Mouse (Mus musculus): ENCODE measurements around the gene Drg2. TPM values are rescaled to one million over a fixed set of nuclear protein-coding genes. Genes with fewer than 3 reads are reported as not detected.
A peak's percentile ranks its signal among the peaks of the same experiment; 100 is the strongest.

Gene Drg2
- polyA plus RNA-seq, 1 experiment, result 80.5 TPM

DNA sequence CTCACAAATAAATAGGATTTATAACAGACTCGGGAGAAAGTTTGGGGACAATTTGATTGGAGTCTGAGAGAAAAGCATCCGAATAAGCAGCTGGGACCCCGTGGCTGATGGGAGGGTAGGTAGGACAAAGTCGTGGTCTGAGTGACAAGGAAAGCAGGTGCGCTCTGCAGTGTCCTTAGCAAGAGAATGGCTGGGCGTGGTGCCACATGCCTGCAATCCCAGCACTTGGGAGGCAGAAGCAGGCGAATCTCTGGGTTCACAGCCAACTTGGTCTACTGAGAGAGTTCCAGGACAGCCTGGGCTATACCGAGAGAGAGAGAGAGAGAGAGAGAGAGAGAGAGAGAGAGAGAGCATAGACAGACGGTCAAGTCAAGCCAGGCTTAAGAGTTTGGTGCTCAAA lies 16.4 kb downstream of the Drg2 start:
- TF ChIP-seq POLR2A (IDR thresholded peaks at IDR 0.05; ENCODE audit: borderline replicate concordance, extremely low read depth, insufficient read depth, insufficient read length, poor library complexity, severe bottlenecking), result no peak
- TF ChIP-seq CTCF (IDR thresholded peaks at IDR 0.05; ENCODE audit: borderline replicate concordance, extremely low read depth, insufficient read depth, insufficient read length), result no peak
- DNase-seq (ENCODE audit: low read depth), result no peak

DNA sequence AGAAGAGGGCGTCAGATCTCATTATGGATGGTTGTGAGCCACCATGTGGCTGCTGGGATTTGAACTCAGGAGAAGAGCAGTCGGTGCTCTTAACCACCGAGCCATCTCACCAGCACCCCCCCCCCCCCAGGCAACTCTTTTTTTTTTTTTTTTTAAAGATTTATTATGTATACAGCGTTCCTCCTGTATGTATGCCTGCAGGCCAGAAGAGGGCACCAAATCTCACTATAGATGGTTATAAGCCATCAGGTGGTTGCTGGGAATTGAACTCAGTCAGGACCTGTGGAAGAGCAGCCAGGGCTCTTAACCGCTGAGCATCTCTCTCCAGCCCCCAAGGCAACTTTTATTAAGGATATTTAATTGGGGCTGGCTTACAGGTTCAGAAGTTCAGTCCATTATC lies 20.1 kb downstream of the Drg2 start:
- no peak for DNase-seq (ENCODE audit: low read depth)
- TF ChIP-seq POLR2A (IDR thresholded peaks at IDR 0.05; ENCODE audit: borderline replicate concordance, extremely low read depth, insufficient read depth, insufficient read length, poor library complexity, severe bottlenecking) (no peak), CTCF (IDR thresholded peaks at IDR 0.05; ENCODE audit: borderline replicate concordance, extremely low read depth, insufficient read depth, insufficient read length) (no peak)

DNA sequence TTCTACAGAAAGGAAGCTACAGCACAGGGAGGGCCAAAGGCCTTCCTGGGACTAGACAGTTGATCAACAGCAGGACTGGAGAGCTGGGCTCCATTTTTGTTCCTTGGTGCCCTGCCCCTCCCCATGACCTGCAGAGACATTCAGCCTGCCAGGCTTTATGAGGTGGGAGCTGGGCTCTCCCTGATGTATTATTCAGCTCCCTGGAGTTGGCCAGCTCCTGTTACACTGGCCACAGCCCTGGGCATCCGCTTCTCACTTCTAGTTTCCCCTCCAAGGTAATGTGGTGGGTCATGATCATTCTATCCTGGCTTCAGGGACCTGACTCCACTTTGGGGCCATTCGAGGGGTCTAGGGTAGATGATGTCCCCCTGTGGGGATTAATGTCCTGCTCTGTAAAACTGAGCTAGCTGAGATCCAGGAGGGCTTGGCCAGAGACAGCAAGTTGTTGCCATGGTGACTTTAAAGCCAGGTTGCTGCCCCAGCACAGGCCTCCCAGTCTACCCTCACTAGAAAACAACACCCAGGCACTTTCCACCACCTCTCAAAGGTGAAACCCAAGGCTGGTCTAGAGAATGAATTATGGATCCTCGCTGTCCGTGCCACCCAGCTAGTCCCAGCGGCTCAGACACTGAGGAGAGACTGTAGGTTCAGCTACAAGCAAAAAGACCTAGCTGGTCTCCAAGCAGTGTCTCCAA lies 21.4 kb downstream of the Drg2 start:
- no peak for DNase-seq (ENCODE audit: low read depth)
- TF ChIP-seq CTCF (IDR thresholded peaks at IDR 0.05; ENCODE audit: borderline replicate concordance, extremely low read depth, insufficient read depth, insufficient read length) (no peak), POLR2A (IDR thresholded peaks at IDR 0.05; ENCODE audit: borderline replicate concordance, extremely low read depth, insufficient read depth, insufficient read length, poor library complexity, severe bottlenecking) (no peak)

DNA sequence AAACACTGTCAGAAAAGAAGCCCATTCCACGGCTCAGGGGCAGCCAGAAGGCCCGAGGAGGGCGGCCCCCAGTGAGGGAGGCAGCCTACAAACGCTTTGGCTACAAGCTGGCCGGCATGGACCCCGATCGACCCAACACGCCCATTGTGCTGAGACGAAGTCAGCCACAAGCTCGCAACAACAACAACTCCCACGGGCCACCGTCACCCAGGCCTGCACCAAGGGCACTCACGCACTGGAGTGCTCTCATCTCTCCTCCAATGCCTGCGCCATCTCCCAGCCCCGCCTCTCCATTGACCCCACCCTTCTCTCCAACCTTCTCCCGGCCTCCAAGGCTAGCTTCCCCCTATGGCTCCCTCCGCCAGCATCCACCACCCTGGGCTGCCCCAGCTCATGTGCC lies 23.7 kb downstream of the Drg2 start:
- TF ChIP-seq CTCF (IDR thresholded peaks at IDR 0.05; ENCODE audit: borderline replicate concordance, extremely low read depth, insufficient read depth, insufficient read length), result no peak
- TF ChIP-seq POLR2A (IDR thresholded peaks at IDR 0.05; ENCODE audit: borderline replicate concordance, extremely low read depth, insufficient read depth, insufficient read length, poor library complexity, severe bottlenecking), result no peak
- DNase-seq (ENCODE audit: low read depth), result no peak

DNA sequence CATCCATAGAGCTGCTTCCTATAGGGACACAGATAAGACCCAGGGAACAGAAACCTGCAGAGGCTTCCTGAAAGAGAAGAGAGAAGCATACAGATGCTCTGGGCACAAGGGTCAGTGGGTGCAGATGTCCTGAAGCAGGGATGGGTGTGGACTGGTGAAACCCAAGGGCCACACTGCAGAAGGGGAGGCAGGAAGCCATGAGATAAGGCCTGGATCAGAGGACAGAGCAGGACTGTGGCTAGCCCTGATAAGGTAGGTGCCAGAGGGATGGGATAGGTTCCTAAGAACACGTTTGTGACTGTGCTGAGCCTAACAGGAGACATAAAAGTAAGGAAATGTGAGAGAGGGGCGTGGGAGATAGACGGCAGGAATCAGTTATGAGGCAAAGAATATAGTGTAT lies 31.9 kb downstream of the Drg2 start:
- no peak for DNase-seq (ENCODE audit: low read depth)

DNA sequence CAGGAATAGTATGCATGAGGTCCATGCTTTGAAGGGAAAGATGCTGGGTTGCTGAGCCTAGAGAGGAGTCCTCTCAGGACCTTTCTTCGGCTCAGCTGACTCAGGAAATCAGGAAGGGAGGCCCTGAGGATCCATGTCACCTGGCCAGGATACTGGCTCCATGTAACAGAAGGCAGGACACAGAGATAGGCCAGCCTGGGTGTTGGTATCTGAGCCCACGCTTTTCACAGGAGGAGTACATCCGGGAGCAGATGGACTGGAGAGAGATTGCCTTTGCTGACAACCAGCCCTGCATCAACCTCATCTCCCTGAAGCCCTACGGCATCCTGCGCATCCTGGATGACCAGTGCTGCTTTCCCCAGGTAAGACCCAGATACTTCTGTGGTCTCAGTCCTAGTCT lies 38.3 kb downstream of the Drg2 start:
- no peak for DNase-seq (ENCODE audit: low read depth)
- TF ChIP-seq POLR2A (IDR thresholded peaks at IDR 0.05; ENCODE audit: borderline replicate concordance, extremely low read depth, insufficient read depth, insufficient read length, poor library complexity, severe bottlenecking) (no peak), CTCF (IDR thresholded peaks at IDR 0.05; ENCODE audit: borderline replicate concordance, extremely low read depth, insufficient read depth, insufficient read length) (no peak)

More for the DNA sequence above, 31.9 kb downstream of the Drg2 start:
- TF ChIP-seq CTCF (IDR thresholded peaks at IDR 0.05; ENCODE audit: borderline replicate concordance, extremely low read depth, insufficient read depth, insufficient read length), result no peak

DNA sequence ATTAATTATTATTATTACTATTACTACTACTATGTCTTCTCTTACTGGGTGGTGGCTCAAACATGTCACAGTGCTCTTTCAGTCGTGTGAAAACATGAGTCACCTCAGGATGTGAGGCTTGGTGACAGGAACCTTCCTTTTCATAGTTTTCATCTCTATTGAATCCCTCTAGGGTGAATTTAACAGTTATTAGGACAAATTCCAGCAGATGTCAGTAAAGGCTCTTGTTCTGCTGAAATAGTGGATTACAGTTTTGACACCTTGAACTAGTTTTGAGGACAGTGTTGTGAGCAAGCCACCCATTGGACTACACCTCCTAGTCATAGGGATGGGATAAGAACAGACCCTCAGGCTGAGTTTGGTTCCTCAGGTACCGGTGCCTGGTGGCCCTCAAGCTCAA lies 41.3 kb downstream of the Drg2 start:
- TF ChIP-seq POLR2A (IDR thresholded peaks at IDR 0.05; ENCODE audit: borderline replicate concordance, extremely low read depth, insufficient read depth, insufficient read length, poor library complexity, severe bottlenecking), result no peak
- no peak for TF ChIP-seq CTCF (IDR thresholded peaks at IDR 0.05; ENCODE audit: borderline replicate concordance, extremely low read depth, insufficient read depth, insufficient read length)
- no peak for DNase-seq (ENCODE audit: low read depth)

DNA sequence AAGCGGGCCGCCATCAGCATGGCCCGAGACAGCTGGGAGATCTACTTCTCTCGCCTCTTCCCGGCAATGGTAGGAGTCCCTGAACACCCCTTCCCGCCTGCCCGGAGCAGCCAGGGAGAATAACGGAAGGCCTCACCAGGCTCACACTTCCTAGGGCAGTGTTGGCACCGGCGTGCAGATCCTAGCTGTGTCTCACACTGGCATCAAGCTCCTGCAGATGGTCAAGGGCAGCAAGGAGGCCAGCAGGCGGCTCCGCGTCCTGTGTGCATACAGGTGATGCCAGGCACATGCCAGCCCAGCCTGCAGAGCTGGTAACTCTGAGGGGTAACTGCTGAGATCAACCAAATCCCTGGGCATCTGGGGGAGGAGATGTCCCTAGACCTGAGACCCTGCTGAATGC lies 52.9 kb downstream of the Drg2 start:
- TF ChIP-seq POLR2A (IDR thresholded peaks at IDR 0.05; ENCODE audit: borderline replicate concordance, extremely low read depth, insufficient read depth, insufficient read length, poor library complexity, severe bottlenecking), result no peak
- TF ChIP-seq CTCF (IDR thresholded peaks at IDR 0.05; ENCODE audit: borderline replicate concordance, extremely low read depth, insufficient read depth, insufficient read length), result no peak
- DNase-seq (ENCODE audit: low read depth), result no peak

DNA sequence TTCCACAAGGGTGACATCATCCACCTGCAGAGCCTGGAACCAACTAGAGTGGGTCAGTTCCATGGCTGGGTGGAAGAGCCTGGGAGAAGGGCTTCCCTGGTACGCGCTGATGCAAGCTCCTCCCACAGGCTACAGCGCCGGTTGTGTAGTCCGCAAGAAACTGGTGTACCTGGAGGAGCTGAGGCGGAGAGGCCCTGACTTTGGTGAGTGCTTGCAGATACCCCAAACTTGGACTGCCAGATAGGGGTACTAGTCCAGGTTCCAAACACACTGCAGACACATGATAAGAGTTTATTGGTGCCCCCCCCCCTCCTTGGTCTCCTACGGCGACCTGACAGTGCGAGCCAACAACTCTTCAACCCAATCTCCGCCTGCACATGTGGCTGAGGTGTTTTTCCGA lies 54.6 kb downstream of the Drg2 start:
- DNase-seq (ENCODE audit: low read depth), result peak; percentile 6

DNA sequence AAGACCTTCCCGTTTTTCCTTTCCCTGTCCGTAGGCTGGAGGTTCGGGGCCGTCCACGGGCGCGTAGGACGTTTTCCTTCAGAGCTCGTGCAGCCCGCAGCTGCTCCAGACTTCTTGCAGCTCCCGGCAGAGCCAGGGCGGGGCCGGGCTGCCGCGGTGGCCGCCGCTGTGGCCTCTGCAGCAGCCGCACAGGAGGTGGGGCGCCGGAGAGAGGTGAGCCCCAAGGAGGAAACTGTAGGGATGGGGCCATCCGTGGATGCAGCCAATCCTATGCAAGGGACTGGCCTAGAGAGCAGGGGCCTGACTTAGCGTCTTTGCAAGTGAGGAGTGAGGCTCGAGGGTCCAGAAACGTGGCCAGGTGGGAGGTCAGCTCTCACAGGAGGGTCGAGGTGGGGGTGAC lies 55.1 kb downstream of the Drg2 start:
- peak; percentile 22 for DNase-seq (ENCODE audit: low read depth)
- TF ChIP-seq POLR2A (IDR thresholded peaks at IDR 0.05; ENCODE audit: borderline replicate concordance, extremely low read depth, insufficient read depth, insufficient read length, poor library complexity, severe bottlenecking) (no peak), CTCF (IDR thresholded peaks at IDR 0.05; ENCODE audit: borderline replicate concordance, extremely low read depth, insufficient read depth, insufficient read length) (no peak)

More for the DNA sequence above, 54.6 kb downstream of the Drg2 start:
- no peak for TF ChIP-seq POLR2A (IDR thresholded peaks at IDR 0.05; ENCODE audit: borderline replicate concordance, extremely low read depth, insufficient read depth, insufficient read length, poor library complexity, severe bottlenecking)
- no peak for TF ChIP-seq CTCF (IDR thresholded peaks at IDR 0.05; ENCODE audit: borderline replicate concordance, extremely low read depth, insufficient read depth, insufficient read length)

DNA sequence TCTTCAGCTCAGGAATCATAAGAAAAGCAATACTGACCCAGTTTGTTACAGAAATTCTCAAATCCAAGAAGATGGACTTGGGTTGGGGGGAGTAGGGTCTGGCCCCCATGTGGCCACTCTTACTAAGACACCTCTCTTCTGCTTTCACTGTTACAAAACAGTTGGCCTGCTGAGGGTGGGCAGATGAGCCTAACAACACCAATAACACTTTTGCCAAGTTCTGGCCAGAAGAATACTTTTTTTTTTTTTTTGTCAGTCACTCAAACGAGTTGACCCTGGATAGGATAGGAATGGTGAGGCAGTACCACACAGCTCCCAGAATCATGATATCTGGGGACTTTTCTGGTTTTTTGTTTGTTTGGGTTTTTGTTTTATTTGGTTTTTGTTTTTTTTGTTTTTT lies 57.5 kb downstream of the Drg2 start:
- TF ChIP-seq CTCF (IDR thresholded peaks at IDR 0.05; ENCODE audit: borderline replicate concordance, extremely low read depth, insufficient read depth, insufficient read length) (no peak), POLR2A (IDR thresholded peaks at IDR 0.05; ENCODE audit: borderline replicate concordance, extremely low read depth, insufficient read depth, insufficient read length, poor library complexity, severe bottlenecking) (no peak)
- no peak for DNase-seq (ENCODE audit: low read depth)

DNA sequence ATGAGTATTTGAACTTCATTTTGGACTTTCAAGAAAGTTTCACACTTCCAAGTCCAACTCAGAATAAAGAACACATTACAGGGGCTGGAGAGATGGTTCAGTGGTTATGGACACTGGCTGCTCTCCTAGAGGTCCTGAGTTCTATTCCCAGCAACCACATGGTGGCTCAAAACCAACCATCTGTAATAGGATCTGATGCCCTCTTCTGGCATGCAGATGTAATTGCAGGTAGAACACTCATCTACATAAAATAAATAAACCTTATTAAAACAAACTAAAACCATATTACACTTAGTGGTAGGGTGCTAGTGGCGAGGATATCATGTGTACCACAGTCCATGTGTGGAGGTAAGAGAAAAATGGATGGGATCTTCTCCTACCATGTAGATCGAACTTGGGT lies 58.1 kb downstream of the Drg2 start:
- no peak for DNase-seq (ENCODE audit: low read depth)
- TF ChIP-seq CTCF (IDR thresholded peaks at IDR 0.05; ENCODE audit: borderline replicate concordance, extremely low read depth, insufficient read depth, insufficient read length), result no peak
- TF ChIP-seq POLR2A (IDR thresholded peaks at IDR 0.05; ENCODE audit: borderline replicate concordance, extremely low read depth, insufficient read depth, insufficient read length, poor library complexity, severe bottlenecking), result no peak

Measured in brain, embryonic 14.5 days (tissue).